Mouse (Mus musculus): Measurements from ENCODE around the gene Sipa1l3. TPM values are rescaled to one million over a fixed set of nuclear protein-coding genes. Genes with fewer than 3 reads are reported as not detected.

The Sipa1l3 gene
- polyA plus RNA-seq, 1 experiment, result 35.4 TPM

DNA sequence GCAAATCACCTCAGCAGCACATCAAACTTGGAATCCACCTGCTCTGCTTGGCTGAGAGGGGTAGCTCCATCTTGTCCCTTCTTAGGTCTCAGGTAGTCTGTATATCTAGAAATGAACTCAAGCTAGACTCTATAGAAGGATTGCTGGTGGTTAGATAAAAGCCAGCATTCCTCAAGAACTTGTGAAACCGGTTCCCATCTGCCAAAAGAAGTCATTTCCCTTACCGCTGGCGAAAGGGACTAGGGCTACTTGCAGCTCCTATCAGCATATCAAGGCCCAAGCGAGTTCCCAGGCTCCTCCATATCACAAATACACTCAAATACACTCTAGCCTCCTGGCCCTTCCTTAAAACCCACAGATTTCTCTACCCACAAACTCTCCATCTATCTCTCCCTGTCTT is 5.7 kb downstream of the Sipa1l3 start:
- no peak overlapping the region for H3K27ac ChIP-seq (ENCODE audit: insufficient read depth, low read length)
- H3K4me3 ChIP-seq (ENCODE audit: insufficient read depth, low read length), result no peak overlapping the region
- TF ChIP-seq POLR2A (IDR thresholded peaks at IDR 0.05; ENCODE audit: extremely low read depth, insufficient read depth, low read length), result no peak
- TF ChIP-seq CTCF (IDR thresholded peaks at IDR 0.05; ENCODE audit: extremely low read depth, insufficient read depth, low read length), result no peak
- H3K4me1 ChIP-seq (ENCODE audit: control insufficient read depth, insufficient read depth, low read length), result peaks cover 6% of the 10 kb centered on the region

DNA sequence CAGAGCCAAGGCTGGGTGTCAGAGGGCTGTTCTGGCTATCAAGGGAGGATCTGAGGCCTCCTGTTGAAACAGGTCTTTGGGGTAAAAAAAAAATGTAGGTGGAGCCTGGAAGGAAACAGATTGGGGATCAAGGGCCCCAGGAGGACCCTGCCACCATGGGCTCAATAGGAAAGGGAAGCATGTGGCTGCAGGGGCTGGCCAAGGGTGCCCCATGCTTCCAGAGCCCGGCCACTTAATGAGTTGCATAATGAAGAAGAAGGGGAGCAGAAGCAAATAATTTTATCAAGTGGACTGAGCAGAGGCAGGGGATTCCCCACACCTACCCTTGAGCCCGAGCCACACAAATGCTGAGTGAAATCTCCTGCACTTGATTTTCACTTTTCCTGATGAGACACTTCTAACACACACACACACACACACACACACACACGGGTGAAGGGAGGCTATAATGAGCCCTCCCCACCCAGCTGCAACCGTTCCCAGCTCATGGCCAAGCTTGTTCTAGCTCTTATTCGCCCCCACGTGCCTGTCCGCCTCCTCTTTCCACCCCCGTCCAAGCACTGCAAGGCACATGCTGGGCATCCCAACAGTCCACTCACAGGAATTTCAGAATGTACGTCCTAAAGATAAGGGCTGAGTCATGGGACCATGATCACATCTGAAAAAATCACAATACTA is 6.7 kb downstream of the Sipa1l3 start:
- no peak for TF ChIP-seq POLR2A (IDR thresholded peaks at IDR 0.05; ENCODE audit: extremely low read depth, insufficient read depth, low read length)
- TF ChIP-seq CTCF (IDR thresholded peaks at IDR 0.05; ENCODE audit: extremely low read depth, insufficient read depth, low read length), result no peak

DNA sequence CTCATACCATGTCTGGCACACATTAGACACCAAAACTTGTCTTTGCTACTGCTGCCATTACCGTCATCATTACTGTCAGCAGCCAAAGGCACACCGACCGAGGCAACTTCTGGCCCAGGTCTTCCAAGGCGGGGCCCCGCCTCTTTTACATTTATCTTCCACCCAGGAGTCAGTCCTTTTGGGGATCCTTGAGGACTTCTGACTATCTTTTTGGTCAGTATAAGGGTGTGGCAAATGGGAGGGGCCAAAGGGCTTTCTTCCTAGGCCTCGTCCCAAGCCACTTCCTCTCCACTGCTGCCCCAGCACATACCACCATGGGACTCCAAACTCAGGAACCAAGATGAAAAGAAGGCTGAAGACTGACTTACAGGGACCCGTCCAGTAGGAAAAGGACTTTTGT is 9.9 kb downstream of the Sipa1l3 start:
- Histone ChIP-seq H3K4me1 (ENCODE audit: control insufficient read depth, insufficient read depth, low read length) (peaks cover 6% of the 10 kb centered on the region), H3K4me3 (ENCODE audit: insufficient read depth, low read length) (no peak overlapping the region), H3K27ac (ENCODE audit: insufficient read depth, low read length) (no peak overlapping the region)
- TF ChIP-seq CTCF (IDR thresholded peaks at IDR 0.05; ENCODE audit: extremely low read depth, insufficient read depth, low read length) (no peak), POLR2A (IDR thresholded peaks at IDR 0.05; ENCODE audit: extremely low read depth, insufficient read depth, low read length) (no peak)

More for the DNA sequence above, 6.7 kb downstream of the Sipa1l3 start:
- peaks cover 6% of the 10 kb centered on the region for H3K4me1 ChIP-seq (ENCODE audit: control insufficient read depth, insufficient read depth, low read length)
- no peak overlapping the region for H3K4me3 ChIP-seq (ENCODE audit: insufficient read depth, low read length)
- no peak overlapping the region for H3K27ac ChIP-seq (ENCODE audit: insufficient read depth, low read length)

DNA sequence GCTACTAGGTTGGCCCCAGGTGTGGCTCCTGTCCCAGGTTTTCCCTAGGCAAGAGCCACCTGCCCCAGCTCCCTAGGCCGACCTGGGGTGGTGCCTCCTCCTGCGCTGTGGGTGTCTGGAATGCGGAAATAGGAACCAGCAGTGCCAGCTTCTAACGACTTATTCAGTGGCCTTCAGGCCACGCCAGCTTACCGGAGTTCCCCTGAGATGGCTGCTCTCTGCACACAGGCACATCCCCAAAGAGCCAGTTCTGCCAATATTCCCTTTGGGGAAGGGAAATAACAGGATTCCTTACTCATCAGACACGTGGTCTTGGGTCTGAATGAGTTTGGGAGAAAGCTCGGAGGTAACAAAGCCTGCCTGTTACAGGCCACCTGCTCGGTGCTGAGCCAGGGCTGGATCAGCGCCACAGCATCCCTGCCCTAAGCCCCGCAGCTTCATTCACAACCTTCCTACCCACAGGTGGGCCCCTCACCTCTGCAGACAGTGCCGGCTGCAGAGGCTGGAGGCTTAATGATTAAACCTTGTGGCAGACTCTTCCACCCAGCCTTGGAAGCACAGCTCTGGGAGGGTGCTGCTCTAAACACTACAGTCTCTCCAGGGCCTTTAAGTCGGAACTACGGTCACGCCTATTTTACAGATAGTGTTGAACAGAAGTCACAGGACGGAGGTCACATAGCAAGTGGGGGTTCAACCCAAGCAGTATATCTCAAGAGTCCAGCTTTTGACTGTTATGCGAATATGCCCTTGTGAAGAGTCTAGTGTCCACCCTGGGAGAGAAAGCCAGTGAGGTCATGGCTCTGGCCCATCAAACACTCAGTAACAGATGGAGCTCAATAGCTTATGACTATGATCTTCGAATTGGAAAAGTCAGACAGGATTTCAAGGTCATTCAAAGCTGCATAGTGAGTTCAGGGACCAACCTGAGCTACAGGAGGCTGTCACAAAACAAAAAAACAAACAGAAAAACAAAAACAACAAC is 12.8 kb downstream of the Sipa1l3 start:
- Histone ChIP-seq H3K4me1 (ENCODE audit: control insufficient read depth, insufficient read depth, low read length) (no peaks in the 10 kb centered on the region), H3K4me3 (ENCODE audit: insufficient read depth, low read length) (no peak overlapping the region), H3K27ac (ENCODE audit: insufficient read depth, low read length) (no peak overlapping the region)
- no peak for TF ChIP-seq POLR2A (IDR thresholded peaks at IDR 0.05; ENCODE audit: extremely low read depth, insufficient read depth, low read length)
- no peak for TF ChIP-seq CTCF (IDR thresholded peaks at IDR 0.05; ENCODE audit: extremely low read depth, insufficient read depth, low read length)

DNA sequence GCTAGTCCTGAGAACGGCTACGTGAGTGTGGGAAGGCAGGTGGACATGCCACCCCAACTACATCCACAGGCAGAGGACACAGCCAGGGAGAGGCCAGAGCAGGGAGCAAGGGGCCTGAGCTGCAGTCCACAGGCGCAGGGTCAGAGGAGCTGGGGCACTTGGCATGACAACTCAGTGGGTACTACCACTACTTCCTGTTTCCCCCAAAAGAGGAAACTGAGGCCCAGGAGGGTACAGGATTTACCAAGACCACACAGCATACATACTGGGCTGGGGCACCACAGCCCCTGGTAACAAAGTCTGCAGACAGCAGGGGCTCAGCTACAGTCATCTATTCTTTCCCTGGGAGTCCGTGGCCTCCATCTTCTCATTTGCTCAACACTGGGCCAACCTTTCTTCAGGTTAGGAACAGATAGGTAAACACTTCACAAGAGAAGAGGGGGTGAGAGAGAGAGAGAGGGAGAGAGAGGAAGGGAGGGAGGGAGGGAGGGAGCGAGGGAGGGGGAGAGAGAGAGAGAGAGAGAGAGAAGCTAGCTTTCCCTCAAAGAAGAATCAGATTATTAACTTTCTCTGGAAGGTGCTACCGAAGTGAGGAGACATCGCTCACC is 13.7 kb downstream of the Sipa1l3 start:
- Histone ChIP-seq H3K4me1 (ENCODE audit: control insufficient read depth, insufficient read depth, low read length) (no peaks in the 10 kb centered on the region), H3K27ac (ENCODE audit: insufficient read depth, low read length) (no peak overlapping the region), H3K4me3 (ENCODE audit: insufficient read depth, low read length) (no peak overlapping the region)
- TF ChIP-seq CTCF (IDR thresholded peaks at IDR 0.05; ENCODE audit: extremely low read depth, insufficient read depth, low read length), result no peak
- no peak for TF ChIP-seq POLR2A (IDR thresholded peaks at IDR 0.05; ENCODE audit: extremely low read depth, insufficient read depth, low read length)

DNA sequence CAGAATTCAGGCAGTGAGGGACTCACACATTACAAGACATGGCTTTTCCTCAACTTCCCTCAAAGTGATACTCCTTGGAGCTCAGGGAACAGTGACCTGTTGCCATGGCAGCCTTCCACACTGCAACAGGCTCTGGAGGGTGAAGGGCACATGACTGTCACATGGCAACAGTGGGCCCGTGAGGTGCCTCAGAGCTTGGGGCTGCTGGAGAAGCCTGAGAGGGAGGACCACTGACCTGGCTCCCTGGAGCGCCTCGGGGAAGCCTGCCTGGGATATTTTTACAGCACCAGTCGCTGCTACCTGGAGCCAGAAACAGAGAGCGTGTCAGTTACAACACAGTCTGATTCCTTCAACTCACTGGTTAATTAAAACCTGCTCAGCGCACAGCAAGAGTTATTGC is 14.8 kb downstream of the Sipa1l3 start:
- no peak overlapping the region for H3K27ac ChIP-seq (ENCODE audit: insufficient read depth, low read length)
- H3K4me3 ChIP-seq (ENCODE audit: insufficient read depth, low read length), result no peak overlapping the region
- no peaks in the 10 kb centered on the region for H3K4me1 ChIP-seq (ENCODE audit: control insufficient read depth, insufficient read depth, low read length)
- TF ChIP-seq CTCF (IDR thresholded peaks at IDR 0.05; ENCODE audit: extremely low read depth, insufficient read depth, low read length) (no peak), POLR2A (IDR thresholded peaks at IDR 0.05; ENCODE audit: extremely low read depth, insufficient read depth, low read length) (no peak)

DNA sequence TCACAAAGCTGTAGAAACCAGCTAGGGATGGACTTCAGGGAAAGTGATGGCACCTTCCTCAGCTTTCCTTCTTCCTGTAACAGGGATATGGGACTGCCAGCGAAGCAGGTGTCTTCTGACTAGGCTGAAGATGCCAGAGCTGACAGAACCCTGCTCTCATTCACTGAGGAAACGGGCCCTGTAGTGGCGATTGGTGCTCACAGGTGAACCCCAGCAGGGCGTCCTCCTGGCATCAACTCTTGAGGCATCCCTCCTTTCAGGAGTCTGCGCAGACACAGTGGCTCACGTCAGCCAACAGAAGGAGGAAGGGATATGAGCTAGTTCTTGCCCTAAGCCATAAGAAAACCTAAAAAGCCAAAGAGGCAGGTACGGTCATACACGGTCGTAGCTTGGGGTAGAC is 17.2 kb downstream of the Sipa1l3 start:
- no peaks in the 10 kb centered on the region; the same call in 1 of the 2 replicates for H3K4me1 ChIP-seq (ENCODE audit: control insufficient read depth, insufficient read depth, low read length)
- TF ChIP-seq CTCF (IDR thresholded peaks at IDR 0.05; ENCODE audit: extremely low read depth, insufficient read depth, low read length), result no peak
- TF ChIP-seq POLR2A (IDR thresholded peaks at IDR 0.05; ENCODE audit: extremely low read depth, insufficient read depth, low read length), result no peak
- H3K4me3 ChIP-seq (ENCODE audit: insufficient read depth, low read length), result no peak overlapping the region
- H3K27ac ChIP-seq (ENCODE audit: insufficient read depth, low read length), result no peak overlapping the region

DNA sequence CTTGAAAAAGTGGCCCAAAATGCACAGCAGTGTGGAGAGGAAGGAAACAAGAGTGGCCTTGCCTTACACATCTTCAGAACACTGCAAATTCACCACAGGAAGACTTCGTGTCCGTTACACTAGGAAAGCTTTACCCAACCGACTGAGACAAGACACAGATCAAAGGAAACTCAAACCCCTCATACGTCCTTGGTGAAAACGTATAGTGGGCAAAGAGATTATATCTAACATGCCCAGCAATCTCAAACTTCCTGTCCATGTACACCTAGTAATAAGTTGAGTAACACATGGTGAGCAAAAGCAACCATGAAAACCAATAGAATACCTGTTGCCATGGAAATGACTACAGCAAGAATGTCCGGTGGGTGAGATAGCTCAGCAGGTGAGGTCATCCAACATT is 19.4 kb downstream of the Sipa1l3 start:
- Histone ChIP-seq H3K27ac (ENCODE audit: insufficient read depth, low read length) (no peak overlapping the region), H3K4me1 (ENCODE audit: control insufficient read depth, insufficient read depth, low read length) (no peaks in the 10 kb centered on the region; the same call in none of the 2 replicates), H3K4me3 (ENCODE audit: insufficient read depth, low read length) (no peak overlapping the region)
- TF ChIP-seq CTCF (IDR thresholded peaks at IDR 0.05; ENCODE audit: extremely low read depth, insufficient read depth, low read length) (no peak), POLR2A (IDR thresholded peaks at IDR 0.05; ENCODE audit: extremely low read depth, insufficient read depth, low read length) (no peak)

DNA sequence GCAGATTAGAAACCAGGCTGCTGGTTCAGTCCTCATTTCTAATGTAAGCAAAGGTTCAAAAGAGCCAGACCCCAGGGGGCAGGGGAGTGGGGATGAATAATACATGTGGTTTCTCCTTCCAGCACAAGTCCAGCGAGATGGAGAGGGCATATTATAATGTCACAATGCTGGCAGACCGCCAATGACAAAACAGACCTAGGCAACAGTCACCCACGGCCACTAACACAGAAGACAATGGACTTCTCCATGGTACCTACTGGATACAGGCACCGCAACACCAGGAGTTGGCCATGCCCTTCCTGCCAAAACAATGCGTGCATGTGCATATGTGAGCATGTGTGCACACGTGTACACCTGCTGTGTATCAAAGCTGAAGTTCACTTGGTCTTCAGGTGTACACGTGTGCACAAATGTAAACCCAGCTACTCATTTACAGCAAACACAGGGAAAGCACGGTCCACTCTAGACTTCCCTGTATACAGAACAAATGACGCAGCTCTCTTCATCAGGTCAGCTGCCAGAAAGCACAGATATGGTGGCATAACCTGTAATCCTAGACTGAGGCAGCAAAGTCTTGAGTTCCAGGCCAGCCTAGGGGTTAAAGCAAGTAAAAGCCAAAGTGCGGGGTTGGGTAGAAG is 21.4 kb downstream of the Sipa1l3 start:
- Histone ChIP-seq H3K4me1 (ENCODE audit: control insufficient read depth, insufficient read depth, low read length) (no peaks in the 10 kb centered on the region; the same call in none of the 2 replicates), H3K27ac (ENCODE audit: insufficient read depth, low read length) (no peak overlapping the region), H3K4me3 (ENCODE audit: insufficient read depth, low read length) (no peak overlapping the region)
- no peak for TF ChIP-seq CTCF (IDR thresholded peaks at IDR 0.05; ENCODE audit: extremely low read depth, insufficient read depth, low read length)
- TF ChIP-seq POLR2A (IDR thresholded peaks at IDR 0.05; ENCODE audit: extremely low read depth, insufficient read depth, low read length), result no peak

All from cortical plate, adult 2 months (tissue).